Mouse (Mus musculus) neural tube, postnatal 0 days (tissue): ENCODE results near the gene Drap1. TPM values are rescaled to one million over a fixed set of nuclear protein-coding genes. Genes with fewer than 3 reads are reported as not detected.

Experiments used
- polyA plus RNA-seq: library from polyadenylated mRNA; unstranded; fragments of >200 nt; fragmentation: Nextera tagmentation; extraction: Ambion mirVana; gene quantifications from 2 replicates; pipeline ENCODE4 v1.2.1, GENCODE M21; 2015

Drap1 gene
- 343 and 347 TPM in 2 replicates for polyA plus RNA-seq

GRCm38 (mm10) chr19:5424782-5425741 lies at the start of gene Drap1, which contains the start of gene AI837181:
Gene Drap1, minus strand, starts transcription at chr19:5424979.
Gene AI837181, plus strand, starts transcription at chr19:5425144.

GRCm38 (mm10) chr19:5473720-5474119 lies 48.9 kb upstream of the Drap1 start, which contains the start of gene Efemp2:
Gene Efemp2, plus strand, starts transcription at chr19:5473954.

GRCm38 (mm10) chr19:5468374-5468773 lies 43.6 kb upstream of the Drap1 start, which contains the start of gene Ctsw:
Gene Ctsw, minus strand, starts transcription at chr19:5468507.

GRCm38 (mm10) chr19:5460465-5460911 lies 35.7 kb upstream of the Drap1 start, which contains the start of gene Fibp:
Gene Fibp, plus strand, starts transcription at chr19:5460615.

GRCm38 (mm10) chr19:5457746-5458442 lies 33.1 kb upstream of the Drap1 start, which contains the start of gene Ccdc85b:
Gene Ccdc85b, minus strand, starts transcription at chr19:5457894.

GRCm38 (mm10) chr19:5447515-5448353 lies 23.0 kb upstream of the Drap1 start, which contains the start of gene Fosl1:
Gene Fosl1, plus strand, starts transcription at chr19:5447547.

GRCm38 (mm10) chr19:5402293-5402692 lies 22.5 kb downstream of the Drap1 start, which contains the start of gene Tsga10ip:
Gene Tsga10ip, minus strand, starts transcription at chr19:5402526.

GRCm38 (mm10) chr19:5388588-5389242 lies 36.1 kb downstream of the Drap1 start, which contains the start of gene Sart1:
Gene Sart1, minus strand, starts transcription at chr19:5388703.

Other genes with a start within 250 kb of the Drap1 start
- 39.0 and 46.4 TPM in 2 replicates for gene Pacs1, start 151.9 kb downstream of the Drap1 start, polyA plus RNA-seq
- gene Sf3b2, start 129.5 kb downstream of the Drap1 start, polyA plus RNA-seq = 285 and 310 TPM in 2 replicates
- gene Gal3st3, start 126.6 kb downstream of the Drap1 start, polyA plus RNA-seq = 27.2 and 33.5 TPM in 2 replicates
- not detected in 2 replicates for gene Catsper1, start 89.2 kb downstream of the Drap1 start, polyA plus RNA-seq
- 13.4 and 14.4 TPM in 2 replicates for gene Cst6, start 75.4 kb downstream of the Drap1 start, polyA plus RNA-seq
- gene Eif1ad, start 58.2 kb downstream of the Drap1 start, polyA plus RNA-seq = 38.0 and 39.8 TPM in 2 replicates
- gene Banf1, start 57.8 kb downstream of the Drap1 start, polyA plus RNA-seq = 289 and 303 TPM in 2 replicates
- 51.9 and 57.3 TPM in 2 replicates for gene Sart1, start 36.3 kb downstream of the Drap1 start, polyA plus RNA-seq
- gene Tsga10ip, start 22.5 kb downstream of the Drap1 start, polyA plus RNA-seq = not detected in 2 replicates
- 89.6 and 104 TPM in 2 replicates for gene AI837181, start 165 bp upstream of the Drap1 start, polyA plus RNA-seq
- gene Fosl1, start 22.6 kb upstream of the Drap1 start, polyA plus RNA-seq = not detected in 2 replicates
- gene Ccdc85b, start 32.9 kb upstream of the Drap1 start, polyA plus RNA-seq = 21.3 and 22.9 TPM in 2 replicates
- 161 and 163 TPM in 2 replicates for gene Fibp, start 35.6 kb upstream of the Drap1 start, polyA plus RNA-seq
- gene Ctsw, start 43.5 kb upstream of the Drap1 start, polyA plus RNA-seq = 1.4 and 2.2 TPM in 2 replicates
- 44.4 and 50.1 TPM in 2 replicates for gene Efemp2, start 49.0 kb upstream of the Drap1 start, polyA plus RNA-seq
- 33.8 and 43.8 TPM in 2 replicates for gene Mus81, start 63.4 kb upstream of the Drap1 start, polyA plus RNA-seq
- 2,893 and 3,202 TPM in 2 replicates for gene Cfl1, start 65.5 kb upstream of the Drap1 start, polyA plus RNA-seq
- gene 1700020D05Rik, start 78.8 kb upstream of the Drap1 start, polyA plus RNA-seq = not detected in 2 replicates
- 74.9 and 90.0 TPM in 2 replicates for gene Snx32, start 85.6 kb upstream of the Drap1 start, polyA plus RNA-seq
- 0.25 TPM in 1 of 2 replicates, not detected in the other for gene Ovol1, start 135.7 kb upstream of the Drap1 start, polyA plus RNA-seq
- 3.7 and 3.8 TPM in 2 replicates for gene Ap5b1, start 143.0 kb upstream of the Drap1 start, polyA plus RNA-seq
- gene Rnaseh2c, start 176.9 kb upstream of the Drap1 start, polyA plus RNA-seq = 67.3 and 75.0 TPM in 2 replicates
- gene Kat5, start 185.3 kb upstream of the Drap1 start, polyA plus RNA-seq = 61.9 and 70.5 TPM in 2 replicates
- gene Rela, start 212.5 kb upstream of the Drap1 start, polyA plus RNA-seq = 27.0 and 30.9 TPM in 2 replicates
- 22.6 and 22.9 TPM in 2 replicates for gene Sipa1, start 238.7 kb upstream of the Drap1 start, polyA plus RNA-seq